Mouse (Mus musculus) hindbrain, postnatal 0 days (tissue): ENCODE measurements at regions not wholly inside any gene's neighbourhood (a gene's known extent, or its start where the extent isn't known, plus 50 kb on each side); places are given as distances from the start of the nearest gene placed in this dataset.

ENCODE experiments used
- ATAC-seq: fragments of 200-750 bp; cut with Nextera tagmentation; 2 replicates; pipeline ENCODE4 v1.8.0; 2017; ENCODE audit warnings: mild to moderate bottlenecking, moderate TSS enrichment, moderate library complexity
- DNase-seq: peaks from one replicate; pipeline ENCODE4 v3.0.0-alpha.2; 2015; ENCODE audit warnings: low spot score
- H3K27ac ChIP-seq: fragments of 300-500 bp; sonication (generic); 2 replicates; pipeline ENCODE4 v1.5.1; 2014; ENCODE audit warnings: mild to moderate bottlenecking
- H3K27me3 ChIP-seq: fragments of 300-500 bp; sonication (generic); 2 replicates; pipeline ENCODE4 v1.6.1; 2014; ENCODE audit warnings: low read length, mixed read lengths; ENCODE audit not compliant: insufficient read depth
- H3K36me3 ChIP-seq: fragments of 300-500 bp; sonication (generic); 2 replicates; pipeline ENCODE4 v1.6.1; 2014; ENCODE audit warnings: low read length, mixed read lengths; ENCODE audit not compliant: insufficient read depth
- H3K4me1 ChIP-seq: fragments of 300-500 bp; sonication (generic); 2 replicates; pipeline ENCODE4 v1.6.1; 2014; ENCODE audit warnings: antibody characterized with exemption, low read length, mixed read lengths; ENCODE audit not compliant: insufficient read depth
- H3K4me2 ChIP-seq: fragments of 300-500 bp; sonication (generic); 2 replicates; pipeline ENCODE4 v1.6.1; 2014; ENCODE audit warnings: low read depth, mild to moderate bottlenecking, low read length, moderate library complexity, mixed read lengths
- H3K4me3 ChIP-seq: fragments of 300-500 bp; sonication (generic); 2 replicates; pipeline ENCODE4 v1.5.1; 2014; ENCODE audit warnings: low read length
- H3K9ac ChIP-seq: fragments of 300-500 bp; sonication (generic); replicated peaks from 2 replicates; pipeline ENCODE4 v1.6.1; 2014; ENCODE audit warnings: mild to moderate bottlenecking, low read length, moderate library complexity, mixed read lengths
- H3K9me3 ChIP-seq: fragments of 300-500 bp; sonication (generic); 2 replicates; pipeline ENCODE4 v1.6.1; 2016; ENCODE audit warnings: low read length, mixed read lengths
- CTCF ChIP-seq: IDR thresholded peaks from 2 replicates; pipeline ENCODE4 v1.5.1; 2016; ENCODE audit warnings: antibody characterized with exemption, control low read depth, low read depth
- WGBS: fragments of 180-500 bp; shearing (Covaris S2); extraction: QIAGEN DNeasy Blood & Tissue Kit; methylation state at CpG from one replicate; pipeline ENCODE4 v1.1.7; 2014; 5-methylcytosine and 5-hydroxymethylcytosine counted together

DNA sequence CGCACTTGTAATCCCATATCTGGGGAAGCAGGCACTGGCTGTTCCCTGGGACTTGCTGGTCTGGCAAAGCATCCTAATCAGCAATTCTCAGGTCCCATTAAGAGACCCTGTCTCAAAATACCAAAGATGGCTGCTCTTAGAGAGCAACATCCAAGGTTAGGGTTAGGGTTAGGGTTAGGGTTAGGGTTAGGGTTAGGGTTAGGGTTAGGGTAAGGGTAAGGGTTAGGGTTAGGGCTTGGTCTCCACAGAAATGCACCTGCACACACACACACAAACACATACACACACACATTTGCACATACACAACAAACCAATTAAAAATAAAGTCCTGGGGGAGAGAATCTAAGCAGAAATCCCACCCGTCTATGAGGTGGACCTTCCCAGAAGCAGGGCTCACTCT lies 195.8 kb upstream of the Tcerg1l start:
- H3K9me3 ChIP-seq, result no peaks in the 10 kb centered on the region
- H3K4me3 ChIP-seq, result no peak overlapping the region
- H3K27me3 ChIP-seq, result no peaks in the 10 kb centered on the region
- WGBS, result 72% methylated on average over 2 of the region's 2 CpGs
- H3K27ac ChIP-seq, result no peak overlapping the region
- TF ChIP-seq CTCF, result no peak
- H3K9ac ChIP-seq, result no peak overlapping the region
- DNase-seq (no peak), ATAC-seq (no peak)
- H3K36me3 ChIP-seq, result no peaks in the 10 kb centered on the region
- no peaks in the 10 kb centered on the region for H3K4me1 ChIP-seq
- H3K4me2 ChIP-seq, result no peak overlapping the region

DNA sequence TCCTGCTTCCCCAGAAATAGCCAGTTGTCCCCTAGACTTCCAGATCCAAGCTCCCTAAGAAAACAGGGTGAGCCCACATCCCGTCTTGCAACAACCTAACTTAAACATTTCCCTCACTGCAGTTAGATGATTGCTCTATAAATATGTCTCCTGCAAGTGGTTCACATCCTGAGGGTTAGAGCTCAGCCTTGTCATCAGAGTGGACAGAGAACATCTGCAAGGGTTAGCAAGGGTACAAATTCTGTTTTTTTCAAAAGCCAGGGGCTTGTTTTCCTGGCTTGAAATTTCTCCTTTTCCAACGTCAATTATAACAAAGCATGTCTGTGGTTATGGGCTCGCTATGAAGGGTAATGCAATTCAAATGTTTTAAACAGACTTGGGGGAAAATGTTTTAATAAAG lies 169.8 kb upstream of the Tcerg1l start:
- no peaks in the 10 kb centered on the region for H3K4me1 ChIP-seq
- WGBS, result 83% methylated on average over 3 of the region's 3 CpGs
- H3K27me3 ChIP-seq, result no peaks in the 10 kb centered on the region
- no peak overlapping the region for H3K4me3 ChIP-seq
- ATAC-seq, result no peak
- H3K27ac ChIP-seq, result no peak overlapping the region
- H3K4me2 ChIP-seq, result no peak overlapping the region
- H3K36me3 ChIP-seq, result no peaks in the 10 kb centered on the region
- H3K9ac ChIP-seq, result no peak overlapping the region
- no peak for DNase-seq
- no peaks in the 10 kb centered on the region for H3K9me3 ChIP-seq
- TF ChIP-seq CTCF, result no peak

DNA sequence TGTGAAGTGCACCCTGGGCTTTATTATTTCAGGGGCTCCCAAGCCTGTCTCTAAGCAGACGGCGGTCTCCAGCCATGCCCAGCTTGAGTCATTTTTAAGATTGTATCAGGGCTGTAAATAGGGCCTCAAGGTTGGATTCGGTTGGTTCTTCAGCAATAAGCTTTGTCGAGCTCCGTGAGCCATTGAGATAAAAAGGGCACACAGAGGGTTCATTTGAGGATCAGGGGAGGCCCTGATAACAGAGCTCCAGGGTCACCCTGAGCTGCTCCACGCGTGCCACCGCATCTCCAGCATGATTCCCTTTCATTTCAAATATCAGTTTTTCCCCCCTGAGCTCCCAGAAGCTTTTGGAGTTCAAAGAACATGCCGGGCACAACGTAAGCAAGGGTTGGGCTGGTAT lies 154.1 kb upstream of the Tcerg1l start:
- Histone ChIP-seq H3K4me3 (no peak overlapping the region), H3K27me3 (no peaks in the 10 kb centered on the region), H3K9me3 (no peaks in the 10 kb centered on the region), H3K4me1 (no peaks in the 10 kb centered on the region), H3K27ac (no peak overlapping the region), H3K36me3 (no peaks in the 10 kb centered on the region), H3K4me2 (no peak overlapping the region), H3K9ac (no peak overlapping the region)
- no peak for TF ChIP-seq CTCF
- 74% methylated on average over 10 of the region's 10 CpGs for WGBS
- DNase-seq, result no peak
- no peak for ATAC-seq

DNA sequence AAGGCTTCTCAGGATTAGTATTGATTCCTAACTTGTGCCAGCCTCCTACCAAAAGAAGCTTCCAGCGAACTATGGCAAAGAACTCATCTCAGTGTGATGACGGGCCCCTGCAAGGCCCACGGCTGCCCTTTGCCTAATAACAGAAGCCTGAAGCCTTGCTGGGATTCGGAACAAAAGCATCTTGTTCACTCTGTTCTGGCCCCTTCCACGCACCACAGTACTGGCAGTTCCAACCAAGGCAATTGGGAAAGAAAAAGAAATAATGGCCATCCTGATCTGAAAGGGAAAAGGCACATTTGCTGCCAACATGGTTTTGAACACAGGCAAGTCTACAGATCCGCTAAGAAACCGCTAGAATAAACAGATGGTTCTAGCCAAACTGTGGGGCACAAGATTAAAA lies 150.4 kb upstream of the Tcerg1l start:
- no peak; the same call in 1 of the 2 replicates for ATAC-seq
- WGBS, result 51% methylated on average over 7 of the region's 7 CpGs
- Histone ChIP-seq H3K27me3 (no peaks in the 10 kb centered on the region), H3K9ac (no peak overlapping the region), H3K9me3 (no peaks in the 10 kb centered on the region), H3K27ac (0 out of 2 replicates have a peak overlapping the region, but pooled peaks have one; percentile 15), H3K36me3 (no peaks in the 10 kb centered on the region), H3K4me3 (no peak overlapping the region), H3K4me1 (no peaks in the 10 kb centered on the region), H3K4me2 (no peak overlapping the region)
- no peak for TF ChIP-seq CTCF
- peak; percentile 15 for DNase-seq

DNA sequence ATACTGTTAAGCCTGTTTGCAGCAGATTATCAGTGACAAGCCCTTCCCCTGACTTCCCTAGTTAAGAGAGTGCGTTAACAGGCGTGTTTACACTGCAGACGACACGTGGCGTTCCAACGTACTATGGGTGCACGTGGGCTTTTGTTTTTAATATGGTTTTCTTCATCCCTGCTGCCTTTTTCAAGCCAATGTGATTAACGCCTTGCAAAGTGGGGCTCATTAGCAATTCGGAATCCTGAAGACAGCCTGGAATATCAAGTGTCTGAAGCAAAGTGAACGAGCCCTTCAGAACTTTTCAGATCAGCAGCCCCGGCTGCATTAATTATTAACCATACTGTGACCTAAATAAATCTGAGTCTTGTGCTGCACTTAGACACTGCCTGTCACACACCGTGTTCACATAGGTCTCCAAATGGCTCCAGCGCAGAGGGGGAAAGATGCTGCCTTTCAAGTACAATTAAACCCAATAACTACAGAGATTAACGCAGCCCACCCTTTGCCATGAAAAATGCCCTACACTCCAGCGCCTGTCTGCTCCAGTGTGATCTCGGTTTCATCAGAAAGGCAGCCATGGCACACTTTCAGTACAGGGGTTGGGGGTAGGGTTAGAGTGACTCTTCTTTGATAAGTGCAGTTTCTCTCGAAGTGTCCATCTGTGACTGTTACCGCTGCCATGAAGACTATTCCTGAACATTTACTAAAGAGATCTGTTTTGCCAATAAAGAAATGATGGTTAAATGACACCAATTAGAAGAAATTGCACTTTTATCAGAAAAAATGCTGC lies 140.7 kb upstream of the Tcerg1l start:
- no peak for DNase-seq
- H3K36me3 ChIP-seq, result no peaks in the 10 kb centered on the region
- WGBS, result 45% methylated on average over 18 of the region's 18 CpGs
- H3K9me3 ChIP-seq, result no peaks in the 10 kb centered on the region
- no peak for ATAC-seq
- no peak overlapping the region for H3K27ac ChIP-seq
- H3K27me3 ChIP-seq, result no peaks in the 10 kb centered on the region
- no peak overlapping the region for H3K4me2 ChIP-seq
- no peak overlapping the region for H3K9ac ChIP-seq
- no peaks in the 10 kb centered on the region for H3K4me1 ChIP-seq
- H3K4me3 ChIP-seq, result no peak overlapping the region
- TF ChIP-seq CTCF, result no peak

DNA sequence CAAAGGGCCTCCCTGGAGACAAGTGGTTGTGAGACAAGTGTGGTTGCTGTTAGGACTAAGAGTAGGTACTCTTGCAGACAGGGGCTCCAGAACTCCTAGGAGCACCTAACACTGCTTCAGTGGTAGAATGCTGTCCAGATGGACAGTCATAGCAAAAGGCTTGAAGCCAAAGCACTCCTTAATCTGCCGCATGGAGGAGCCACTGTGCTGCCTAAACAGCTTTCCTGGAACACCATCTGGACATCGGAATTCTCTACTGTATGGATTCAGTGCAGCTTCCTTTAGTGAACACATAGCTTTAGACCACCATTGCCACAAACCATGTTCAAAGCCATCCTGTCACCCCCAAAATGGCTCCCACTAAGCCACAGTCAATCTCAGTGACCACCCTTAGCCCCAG lies 128.6 kb upstream of the Tcerg1l start:
- Histone ChIP-seq H3K4me2 (no peak overlapping the region), H3K27ac (no peak overlapping the region), H3K4me1 (no peaks in the 10 kb centered on the region), H3K9me3 (no peaks in the 10 kb centered on the region), H3K36me3 (no peaks in the 10 kb centered on the region), H3K9ac (no peak overlapping the region), H3K4me3 (no peak overlapping the region), H3K27me3 (no peaks in the 10 kb centered on the region)
- ATAC-seq (no peak), DNase-seq (peak; percentile 35)
- peak; percentile 25 for TF ChIP-seq CTCF
- 78% methylated on average over 2 of the region's 2 CpGs for whole genome bisulfite sequencing

DNA sequence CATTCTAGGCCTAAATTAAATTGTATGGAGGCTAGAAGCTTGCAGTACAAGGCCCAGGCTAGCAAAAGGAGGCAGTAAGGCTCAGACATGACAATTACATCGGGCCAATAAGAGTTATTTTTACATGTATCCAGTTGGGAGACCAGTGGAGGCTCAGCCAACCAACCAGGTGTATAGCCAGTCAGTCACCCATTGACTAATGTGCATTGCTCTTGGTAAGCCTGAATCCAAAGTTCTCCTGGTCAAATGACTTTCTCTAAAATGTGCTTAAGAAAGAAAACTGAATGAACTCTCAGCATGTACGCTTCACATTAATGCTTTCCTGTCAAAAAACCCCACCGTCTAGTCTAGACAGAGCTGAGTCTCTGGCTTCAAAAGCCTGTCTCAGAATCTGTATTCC lies 127.4 kb upstream of the Tcerg1l start:
- no peak overlapping the region for H3K27ac ChIP-seq
- no peaks in the 10 kb centered on the region for H3K9me3 ChIP-seq
- ATAC-seq (no peak), DNase-seq (no peak)
- 82% methylated on average over 3 of the region's 3 CpGs for WGBS
- TF ChIP-seq CTCF, result no peak
- no peaks in the 10 kb centered on the region for H3K27me3 ChIP-seq
- H3K36me3 ChIP-seq, result no peaks in the 10 kb centered on the region
- H3K4me3 ChIP-seq, result no peak overlapping the region
- no peaks in the 10 kb centered on the region; the same call in 1 of the 2 replicates for H3K4me1 ChIP-seq
- no peak overlapping the region for H3K4me2 ChIP-seq
- H3K9ac ChIP-seq, result no peak overlapping the region
